Mouse (Mus musculus): Measurements from ENCODE around the gene Slc9a8.
A peak's percentile ranks its signal among the peaks of the same experiment; 100 is the strongest.

The Slc9a8 gene

DNA sequence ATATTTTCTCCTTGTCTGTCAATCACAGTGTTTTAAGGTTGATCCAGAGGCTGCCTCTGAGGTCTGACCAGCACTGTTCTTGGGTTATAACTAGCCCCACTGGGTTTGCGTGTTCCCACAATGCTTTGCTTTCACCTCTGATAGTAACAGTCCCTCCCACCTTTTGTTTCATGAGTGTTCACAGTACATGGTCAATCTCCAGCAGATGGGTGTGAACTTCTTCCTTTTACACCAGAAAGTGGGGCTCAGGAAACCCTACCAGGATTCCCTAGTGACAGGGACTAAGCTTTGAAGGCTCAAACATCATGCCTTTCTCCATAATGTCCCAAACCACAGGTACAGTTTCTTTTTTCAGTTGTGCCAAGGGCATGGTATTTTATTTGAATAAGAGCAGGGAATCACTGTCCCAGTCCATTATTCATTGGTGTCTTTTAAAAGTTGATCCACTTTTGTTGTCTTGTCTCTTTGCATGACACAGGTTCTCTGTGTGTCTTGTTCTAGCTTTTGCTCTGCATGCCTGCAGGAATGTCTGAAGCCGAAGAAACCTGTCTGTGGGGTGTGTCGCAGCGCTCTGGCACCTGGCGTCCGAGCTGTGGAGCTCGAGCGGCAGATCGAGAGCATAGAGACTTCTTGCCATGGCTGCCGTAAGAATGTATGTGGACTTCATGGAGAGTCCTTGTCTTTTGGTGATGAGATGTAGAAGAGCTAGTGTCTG is 85.2 kb downstream of the Slc9a8 start:
- DNase-seq (ENCODE audit: low read depth in 2 of 2, low spot score in 2 of 2): no peak

DNA sequence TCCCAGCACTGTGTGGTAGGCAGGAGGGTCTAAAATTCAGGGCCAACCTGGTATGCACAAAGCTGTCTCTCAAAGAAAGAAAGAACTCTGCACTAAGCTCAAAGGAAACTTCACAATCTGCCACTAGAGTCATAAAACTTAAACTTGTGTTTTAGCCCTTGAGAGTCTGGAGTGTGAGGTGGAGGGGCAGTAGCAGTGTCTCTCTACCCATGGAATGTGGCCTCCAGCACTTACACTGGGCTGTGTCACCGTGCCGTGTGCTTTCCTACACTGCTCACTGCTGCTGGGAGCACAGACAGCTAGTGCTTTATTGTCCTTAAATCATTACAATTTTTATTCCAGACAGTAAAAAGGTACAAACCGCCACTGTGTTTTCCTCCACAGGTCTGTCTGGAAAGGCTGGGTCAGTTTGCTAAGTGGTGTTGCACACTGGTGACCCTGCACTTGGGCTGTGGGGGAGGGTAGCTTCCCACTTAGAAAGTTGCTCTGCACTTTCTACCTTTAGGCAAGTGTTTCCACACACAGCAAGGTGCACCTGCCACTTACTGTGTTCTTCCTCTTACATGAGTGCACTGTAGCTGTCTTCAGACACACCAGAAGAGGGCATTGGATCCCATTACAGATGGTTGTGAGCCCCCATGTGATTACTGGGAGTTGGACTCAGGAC is 86.3 kb downstream of the Slc9a8 start:
- DNase-seq (ENCODE audit: low read depth in 2 of 2, low spot score in 2 of 2): no peak

DNA sequence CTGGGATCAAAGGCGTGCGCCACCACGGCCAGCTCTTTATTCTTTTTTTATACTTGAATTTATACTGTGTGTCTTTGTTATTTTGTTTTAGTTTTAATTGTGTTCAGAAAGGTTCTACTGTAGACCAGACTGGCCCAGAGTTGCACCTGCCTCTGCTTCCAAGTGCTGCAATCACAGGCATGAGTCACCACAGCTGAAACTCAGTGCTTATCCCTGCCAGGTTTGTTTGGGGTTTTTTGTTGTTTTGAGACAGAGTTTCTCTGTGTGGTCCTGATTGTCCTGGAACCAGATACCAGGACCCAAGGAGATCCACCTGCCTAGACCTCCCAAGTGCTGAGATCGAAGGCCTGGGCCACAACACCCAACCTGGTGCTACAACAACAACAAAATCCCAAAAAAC is 87.1 kb downstream of the Slc9a8 start:
- no peak for DNase-seq (ENCODE audit: low read depth in 2 of 2, low spot score in 2 of 2)

DNA sequence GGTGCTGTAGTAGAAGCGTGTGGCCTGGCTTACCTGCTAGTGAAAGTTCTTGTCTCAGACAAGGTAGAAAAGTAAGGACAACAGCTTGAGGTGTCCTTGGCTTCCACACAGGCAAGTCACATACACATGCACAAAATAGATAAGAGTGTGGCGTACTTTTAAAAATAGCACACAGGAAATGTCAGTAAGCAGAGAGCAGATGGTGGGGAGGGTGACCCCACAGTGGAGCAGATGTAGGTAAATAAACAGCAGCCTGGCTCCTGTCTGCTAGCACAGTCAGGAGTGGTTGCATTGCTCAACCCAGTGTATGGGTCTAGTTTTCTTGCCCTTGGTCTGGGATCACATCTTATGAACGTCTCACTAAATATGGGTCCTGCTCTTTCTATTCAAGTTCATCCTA is 89.0 kb downstream of the Slc9a8 start:
- DNase-seq (ENCODE audit: low read depth in 2 of 2, low spot score in 2 of 2): no peak

DNA sequence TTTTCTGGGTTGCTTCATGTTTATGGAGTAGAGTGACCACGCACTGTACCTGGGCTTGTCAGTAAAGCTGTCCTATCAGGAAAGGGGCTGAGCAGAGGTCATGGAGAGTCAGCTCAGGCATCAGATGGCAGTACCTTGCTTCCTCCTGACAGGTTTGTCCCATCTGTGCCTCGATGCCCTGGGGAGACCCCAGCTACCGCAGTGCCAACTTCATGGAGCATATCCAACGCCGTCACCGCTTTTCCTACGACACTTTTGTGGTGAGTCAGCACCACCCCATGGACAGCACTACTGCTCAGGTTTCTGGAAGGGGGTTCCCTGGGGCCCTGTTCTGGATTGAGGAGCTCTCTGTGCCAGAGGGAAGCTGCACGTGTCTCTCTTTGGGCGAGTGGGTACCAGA is 90.9 kb downstream of the Slc9a8 start:
- DNase-seq (ENCODE audit: low read depth in 2 of 2, low spot score in 2 of 2): no peak

DNA sequence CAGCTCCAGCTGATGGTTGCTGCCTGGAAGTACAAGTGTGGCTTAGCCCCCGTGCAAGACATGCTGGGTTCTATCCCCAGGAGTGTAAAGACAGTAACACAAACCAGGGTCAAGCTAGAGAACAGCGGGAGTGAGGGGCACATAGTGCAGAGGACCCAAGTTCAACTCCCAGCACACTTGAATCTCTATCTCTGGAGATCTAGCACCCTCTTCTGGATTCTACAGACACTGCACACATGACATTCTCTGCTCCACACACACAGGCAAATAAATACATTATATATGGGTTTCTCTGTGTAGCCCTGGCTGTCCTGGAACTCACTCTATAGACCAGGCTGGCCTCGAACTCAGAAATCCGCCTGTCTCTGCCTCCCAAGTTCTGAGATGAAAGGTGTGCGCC is 91.5 kb downstream of the Slc9a8 start:
- peak in 1 of 2 experiments; percentile 29 for DNase-seq (ENCODE audit: low read depth in 2 of 2, low spot score in 2 of 2)

DNA sequence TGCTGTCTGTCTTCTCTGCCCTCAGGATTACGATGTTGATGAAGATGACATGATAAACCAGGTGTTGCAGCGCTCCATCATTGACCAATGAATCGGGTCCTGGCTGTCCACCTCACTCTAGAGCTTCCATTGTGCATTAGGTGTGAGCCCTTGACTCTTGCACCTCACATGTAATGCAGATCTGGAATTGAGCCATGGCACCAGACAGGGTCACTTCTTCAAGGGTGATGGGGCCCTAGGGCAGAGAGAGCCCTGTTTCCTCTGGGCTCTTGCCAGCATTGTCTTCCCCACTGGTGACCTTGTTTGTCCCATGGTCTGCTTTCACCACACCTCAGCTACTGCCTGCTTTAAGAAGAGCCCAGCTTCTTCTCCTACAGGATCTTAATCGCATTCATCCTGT is 93.1 kb downstream of the Slc9a8 start:
- no peak for DNase-seq (ENCODE audit: low read depth in 2 of 2, low spot score in 2 of 2)

DNA sequence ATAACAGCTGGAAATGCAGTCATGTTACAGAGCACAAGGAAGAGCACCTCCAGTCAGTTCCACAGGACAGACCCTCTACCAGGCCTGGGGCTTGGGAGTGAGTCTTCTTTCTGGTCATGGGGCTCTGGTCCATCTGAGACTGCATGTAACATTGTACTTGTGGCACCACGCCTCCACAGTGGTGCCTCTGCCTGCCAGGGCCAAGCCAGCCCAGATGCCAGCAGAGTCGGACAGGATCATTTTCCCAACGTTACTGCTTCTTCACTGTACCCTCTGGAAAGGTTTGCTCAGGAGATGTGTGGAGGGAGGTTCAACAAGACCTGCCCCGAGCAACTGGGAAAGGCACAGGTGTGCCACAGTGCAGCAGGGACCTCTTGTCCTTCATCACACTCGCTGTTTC is 94.2 kb downstream of the Slc9a8 start:
- no peak for DNase-seq (ENCODE audit: low read depth in 2 of 2, low spot score in 2 of 2)

DNA sequence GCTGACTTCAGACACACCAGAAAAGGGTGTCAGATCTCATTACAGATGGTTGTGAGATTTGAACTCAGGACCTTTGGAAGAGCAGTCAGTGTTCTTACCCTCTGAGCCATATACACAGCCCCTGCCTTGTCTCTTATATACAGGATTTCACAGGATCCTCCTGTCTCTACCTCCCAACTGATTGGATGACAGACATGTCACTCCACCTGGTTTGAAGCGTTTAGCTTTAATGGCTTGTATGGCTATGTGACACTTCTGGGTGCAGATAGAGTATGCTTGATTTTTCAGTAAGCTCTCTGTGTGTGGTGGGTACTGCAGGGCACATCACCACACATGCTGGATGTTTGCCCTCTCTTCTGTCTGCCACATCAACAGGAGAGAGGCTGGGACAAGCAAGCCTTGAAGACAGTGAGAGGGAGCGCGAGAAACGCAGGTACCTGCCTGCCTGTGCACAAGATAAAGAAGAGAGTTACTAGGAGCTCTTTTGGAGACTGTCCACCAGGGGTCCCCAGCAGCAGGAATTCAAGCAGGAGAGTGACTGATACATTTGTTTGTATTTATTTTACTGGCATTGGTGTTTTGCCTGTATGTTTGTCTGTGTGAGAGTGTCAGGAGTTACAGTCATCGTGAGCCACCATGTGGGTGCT is 98.2 kb downstream of the Slc9a8 start:
- no peak for DNase-seq (ENCODE audit: low read depth in 2 of 2, low spot score in 2 of 2)

All from CD8-positive naive resting alpha-beta T cell, adult 2 months (primary cell).